Mouse (Mus musculus) testis, postnatal 10 days (tissue): Measurements from ENCODE around the gene Arsj.

Source experiments
- DNase-seq: peaks from one replicate; pipeline ENCODE4 v3.0.0; 2021; ENCODE audit warnings: low spot score

Gene Arsj

GRCm38 (mm10) chr3:126363568-126364505 is at the start of gene Arsj:
Arsj (plus strand) TSS chr3:126363684.
- DNase-seq: peak; percentile 73

GRCm38 (mm10) chr3:126324872-126325498 is 38.5 kb upstream of the Arsj start:
- DNase-seq: no peak

- no peak for DNase-seq
Measured at GRCm38 (mm10) chr3:126325891-126326627, 37.4 kb upstream of the Arsj start.

GRCm38 (mm10) chr3:126326628-126327325 is 36.7 kb upstream of the Arsj start:
- no peak for DNase-seq

DNA sequence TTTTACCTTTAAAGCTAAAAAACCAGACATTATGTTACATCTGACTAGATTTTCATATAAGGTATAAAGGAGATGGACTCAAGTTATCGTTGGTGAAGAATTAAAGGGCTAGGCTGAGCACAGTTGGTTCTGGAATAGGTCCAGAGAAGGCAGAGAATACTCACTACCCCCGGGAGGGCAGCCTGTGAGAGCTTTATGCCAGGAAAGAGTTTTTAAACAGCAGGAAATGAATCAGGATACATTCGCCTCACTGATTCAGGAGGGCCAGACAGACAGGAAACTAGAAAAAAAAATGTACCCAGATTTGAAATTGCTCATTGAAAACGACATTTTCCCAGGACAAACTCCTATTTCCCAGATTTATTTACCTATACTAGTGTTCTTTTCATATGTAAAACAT is 28.2 kb upstream of the Arsj start:
- no peak for DNase-seq

GRCm38 (mm10) chr3:126344745-126345144 is 18.7 kb upstream of the Arsj start:
- DNase-seq: no peak

DNA sequence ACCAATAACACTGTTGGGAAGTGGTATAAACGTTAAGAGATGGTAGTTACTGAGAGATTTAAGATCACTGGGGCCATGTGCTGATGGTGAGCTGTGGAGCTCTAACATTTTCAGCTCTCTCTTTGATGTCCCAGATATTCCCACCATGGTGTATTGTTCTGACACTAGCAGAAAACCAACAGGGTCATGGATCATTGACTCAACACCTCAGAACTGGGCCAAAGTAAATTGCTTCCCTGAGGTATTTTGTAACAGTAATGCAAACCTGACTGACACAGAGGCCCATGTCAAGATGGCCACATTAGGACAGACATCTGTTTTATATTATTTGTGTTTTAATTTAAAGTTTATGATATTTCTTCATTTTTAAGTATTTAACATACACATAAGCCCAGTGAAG is 3.7 kb upstream of the Arsj start:
- DNase-seq: no peak

DNA sequence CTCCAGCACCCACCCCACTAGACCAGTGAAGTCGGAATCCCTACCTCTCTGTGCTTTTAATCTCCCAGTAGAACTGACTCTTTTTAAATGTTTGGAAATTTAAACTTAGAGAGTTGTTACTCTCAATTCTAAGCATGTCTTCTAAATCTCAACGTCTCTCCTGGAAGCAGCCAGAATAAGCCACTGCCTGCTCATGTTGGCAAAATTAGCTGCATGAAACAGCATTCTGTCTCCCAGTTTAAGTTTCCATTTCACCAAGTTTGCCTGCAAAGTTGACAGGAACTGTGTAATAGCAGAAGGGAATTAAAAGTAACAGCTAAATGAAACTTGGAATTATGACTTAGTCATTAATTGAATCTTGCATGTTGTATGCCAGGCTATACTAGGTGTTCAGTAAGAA is 1.1 kb upstream of the Arsj start:
- DNase-seq: no peak

DNA sequence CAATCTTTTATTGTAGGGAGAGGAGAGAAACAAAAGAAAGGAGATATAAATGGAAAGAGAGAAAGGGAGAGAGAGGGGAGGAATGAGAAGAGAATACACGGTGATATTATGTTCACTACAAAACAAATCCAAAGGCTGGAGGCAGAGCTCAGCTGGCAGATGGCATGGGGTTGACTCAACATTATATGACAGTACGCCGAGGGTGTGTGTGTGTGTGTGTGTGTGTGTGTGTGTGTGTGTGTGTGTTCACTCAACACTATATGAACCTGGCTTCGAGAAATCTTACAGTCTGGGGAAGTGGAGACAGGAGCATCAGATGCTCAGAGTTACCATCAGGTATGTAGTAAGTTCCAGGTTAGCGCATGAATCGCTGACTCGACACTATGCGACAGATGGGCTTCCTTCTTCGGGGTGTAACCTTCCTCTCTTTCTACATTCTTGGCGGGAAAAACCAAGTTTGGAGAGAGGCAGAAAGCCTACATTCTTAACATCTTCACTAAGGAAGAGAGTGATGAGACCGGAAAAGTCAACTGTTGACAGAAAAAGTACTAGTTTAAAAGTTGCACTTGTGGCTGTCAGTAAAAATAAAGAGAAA is 456 bp upstream of the Arsj start:
- DNase-seq: no peak

- no peak for DNase-seq
Measured at GRCm38 (mm10) chr3:126364555-126364954, 1.1 kb downstream of the Arsj start.

DNA sequence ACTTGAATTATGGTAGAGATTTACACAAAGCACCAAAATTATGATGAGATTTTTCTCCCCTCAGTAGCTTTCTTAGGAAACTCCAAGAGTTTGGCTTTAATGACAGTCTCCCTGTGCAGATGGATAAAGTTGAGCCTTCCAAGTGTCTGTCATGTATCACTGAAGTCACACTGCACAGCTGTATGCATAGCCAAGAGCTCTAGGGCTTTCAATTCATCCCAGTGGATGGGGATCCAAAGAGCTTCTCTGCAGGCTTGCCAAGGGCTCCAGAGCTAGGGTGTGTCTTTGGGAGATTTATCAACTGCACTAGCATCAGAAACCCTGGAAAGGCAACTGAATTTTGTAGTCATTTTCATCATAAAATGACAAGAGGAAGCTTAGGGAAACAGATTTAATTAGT is 7.1 kb downstream of the Arsj start:
- no peak for DNase-seq

GRCm38 (mm10) chr3:126372815-126373545 is 9.5 kb downstream of the Arsj start:
- DNase-seq: no peak

- no peak for DNase-seq
Measured at GRCm38 (mm10) chr3:126373721-126374120, 10.2 kb downstream of the Arsj start.

- DNase-seq: no peak
Measured at GRCm38 (mm10) chr3:126379252-126379651, 15.8 kb downstream of the Arsj start.

GRCm38 (mm10) chr3:126379702-126380101 is 16.2 kb downstream of the Arsj start:
- DNase-seq: no peak

- no peak for DNase-seq
Measured at GRCm38 (mm10) chr3:126383276-126383675, 19.8 kb downstream of the Arsj start.

GRCm38 (mm10) chr3:126384657-126385438 is 21.4 kb downstream of the Arsj start:
- no peak for DNase-seq

- no peak for DNase-seq
Measured at GRCm38 (mm10) chr3:126397451-126397850, 34.0 kb downstream of the Arsj start.

DNA sequence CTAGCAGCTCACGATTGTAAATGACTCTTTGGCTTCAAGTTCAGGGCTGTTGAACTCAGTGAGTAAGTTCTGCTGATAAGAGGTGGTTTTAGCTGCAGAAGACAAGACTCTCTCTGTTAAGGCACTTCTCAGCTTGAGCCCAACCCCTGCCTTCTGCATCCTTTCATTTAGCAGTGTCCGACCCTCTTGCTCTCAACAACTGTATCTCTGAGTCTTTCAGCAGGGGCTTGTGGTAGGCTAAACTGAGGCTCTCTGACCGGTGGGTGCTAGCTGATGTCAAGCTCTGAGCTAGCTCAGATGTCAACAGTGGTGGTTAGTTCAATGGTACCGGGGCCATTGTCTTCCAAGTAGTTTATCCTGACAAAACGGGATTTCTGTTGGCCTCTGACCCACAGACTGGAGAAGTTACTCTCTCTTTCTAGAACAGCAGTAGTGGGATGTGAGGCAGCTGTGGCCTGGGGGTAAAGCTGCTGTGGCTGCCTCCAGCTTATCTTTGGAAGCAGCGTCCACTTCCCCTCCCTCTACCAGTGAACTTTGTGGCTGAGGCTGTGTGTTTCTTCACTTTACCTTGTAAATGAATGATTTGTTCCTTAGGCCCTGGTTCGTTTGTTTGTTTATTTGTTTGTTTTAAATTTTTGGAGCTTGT is 34.6 kb downstream of the Arsj start:
- no peak for DNase-seq

DNA sequence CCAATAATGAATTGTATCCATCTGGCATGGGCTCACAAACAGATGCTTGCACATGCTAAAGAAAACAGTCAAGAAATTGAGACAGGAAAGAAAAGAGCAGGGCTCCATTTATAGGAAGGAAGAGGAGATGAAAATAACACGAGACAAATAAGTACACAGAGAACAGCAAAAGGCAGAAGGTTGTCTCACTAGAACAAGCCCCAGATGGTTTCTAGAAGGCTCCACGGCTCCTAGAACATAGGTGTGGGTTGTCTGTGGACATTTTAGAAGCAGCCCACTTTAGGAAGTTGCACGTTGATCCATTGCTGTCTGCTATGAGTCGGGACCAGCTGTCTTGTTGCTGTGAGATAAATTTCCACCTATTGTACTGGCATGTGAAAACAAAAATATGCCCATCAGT is 37.2 kb downstream of the Arsj start:
- no peak for DNase-seq
